Mouse (Mus musculus) brain, adult 10 weeks (tissue): ENCODE results near the gene Mfsd9. TPM values are rescaled to one million over a fixed set of nuclear protein-coding genes. Genes with fewer than 3 reads are reported as not detected.

ENCODE experiments used
- polyA plus RNA-seq: library from polyadenylated mRNA; stranded (reverse); fragments of 350-450 nt; fragmentation: Illumina TruSeq; extraction: RNeasy Lipid Tissue Mini Kit (QIAGEN cat#74804); gene quantifications from one replicate; pipeline ENCODE4 v1.2.3, GENCODE M21; 2015; ENCODE audit warnings: low read depth, low replicate concordance

Gene Mfsd9
- 5.0 TPM for polyA plus RNA-seq

GRCm38 (mm10) chr1:40790324-40791141, at the start of gene Mfsd9:
TSS of gene Mfsd9 (minus strand) at chr1:40790687.

GRCm38 (mm10) chr1:40805351-40805750, 14.9 kb upstream of the Mfsd9 start, which contains the start of gene Tmem182:
TSS of gene Tmem182 (plus strand) at chr1:40805601.

Other genes with a start within 250 kb of the Mfsd9 start
- gene Slc9a4, start 210.6 kb downstream of the Mfsd9 start, polyA plus RNA-seq: 2.1 TPM
- gene Slc9a2, start 110.1 kb downstream of the Mfsd9 start, polyA plus RNA-seq: 3.2 TPM
- 0.16 TPM for gene Tmem182, start 14.9 kb upstream of the Mfsd9 start, polyA plus RNA-seq